Mouse (Mus musculus): ENCODE results near the gene Btbd2.
"Not testable (repeated sequence)": the region's sequence is repeated elsewhere in the genome, so short reads cannot be mapped to it uniquely, and the experiment has no call there.

Btbd2 gene

DNA sequence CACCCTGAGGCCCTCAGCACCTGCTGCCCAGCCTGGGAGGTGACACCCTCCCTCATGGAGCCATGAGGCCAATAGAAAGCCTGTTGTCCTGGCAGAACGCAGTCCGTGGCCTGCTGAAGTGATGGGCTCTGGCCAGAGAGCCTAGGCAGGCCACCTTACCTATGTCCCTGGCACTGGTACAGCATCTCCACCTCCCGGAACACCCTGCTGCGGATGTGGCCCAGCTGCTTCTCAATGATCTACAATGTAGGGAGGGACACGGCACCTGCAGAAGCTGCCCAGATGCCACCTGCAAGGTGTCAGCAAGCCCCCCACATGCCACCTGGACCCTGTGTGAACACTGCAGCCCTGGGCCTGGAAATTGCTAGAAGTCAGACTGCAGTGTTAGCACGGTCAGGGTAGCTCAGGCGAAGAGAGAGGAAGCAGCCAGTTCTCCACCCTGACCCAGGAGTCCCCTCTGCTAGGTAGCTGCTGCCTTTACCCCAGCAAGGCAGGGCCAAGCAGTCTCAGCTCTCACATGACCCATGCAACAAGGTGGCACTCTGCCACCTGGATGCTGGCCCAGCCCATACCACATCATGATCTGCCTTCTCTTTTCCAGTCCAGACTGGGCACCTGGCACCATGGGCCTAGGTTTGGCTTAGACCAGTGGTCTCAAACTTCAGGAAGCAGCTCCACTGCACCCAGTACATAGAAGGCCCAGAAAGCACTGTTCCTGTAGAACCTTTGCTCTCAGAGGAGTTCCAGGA, 13.0 kb upstream of the Btbd2 start:
- peak; percentile 77 for DNase-seq (ENCODE audit: low spot score)

DNA sequence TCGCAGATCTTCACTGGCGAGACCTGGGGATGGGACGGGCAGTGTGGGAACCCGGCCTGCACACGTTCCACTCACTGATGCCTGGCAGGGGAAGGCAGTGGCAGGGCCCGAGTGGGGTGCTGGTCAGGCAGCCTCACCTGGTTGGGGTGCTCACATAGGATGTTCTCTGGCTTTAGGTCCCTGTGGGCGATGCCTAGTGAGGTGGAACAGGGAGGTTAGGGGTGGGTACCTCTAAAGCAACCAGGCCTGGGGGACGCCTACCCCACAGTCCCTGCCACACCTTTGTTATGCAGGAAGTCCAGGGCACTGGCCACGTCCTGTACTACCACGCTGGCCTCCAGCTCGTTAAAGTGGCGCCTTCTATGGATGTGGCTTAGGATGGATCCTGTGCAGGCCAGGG, 12.1 kb upstream of the Btbd2 start:
- no peak for DNase-seq (ENCODE audit: low spot score)

DNA sequence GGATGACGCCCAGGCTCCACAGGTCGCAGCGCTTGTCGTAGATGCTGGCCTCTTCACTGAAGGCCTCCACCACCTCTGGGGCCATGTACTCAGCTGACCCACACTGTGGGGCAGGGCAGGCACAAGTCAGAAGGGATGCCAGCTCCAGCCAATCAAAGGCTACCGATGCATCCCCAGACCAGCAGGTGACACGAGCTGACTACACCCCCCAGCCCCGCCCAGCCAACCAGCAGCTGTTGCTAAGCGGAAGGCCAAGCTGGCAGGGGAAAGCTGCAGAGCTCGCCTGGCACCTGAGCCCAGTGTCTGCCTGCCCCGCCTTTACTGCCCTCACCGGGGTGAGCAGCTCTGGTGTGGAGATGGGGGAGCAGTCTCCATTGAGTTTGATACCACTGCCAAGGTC, 11.7 kb upstream of the Btbd2 start:
- peak; percentile 89 for DNase-seq (ENCODE audit: low spot score)

DNA sequence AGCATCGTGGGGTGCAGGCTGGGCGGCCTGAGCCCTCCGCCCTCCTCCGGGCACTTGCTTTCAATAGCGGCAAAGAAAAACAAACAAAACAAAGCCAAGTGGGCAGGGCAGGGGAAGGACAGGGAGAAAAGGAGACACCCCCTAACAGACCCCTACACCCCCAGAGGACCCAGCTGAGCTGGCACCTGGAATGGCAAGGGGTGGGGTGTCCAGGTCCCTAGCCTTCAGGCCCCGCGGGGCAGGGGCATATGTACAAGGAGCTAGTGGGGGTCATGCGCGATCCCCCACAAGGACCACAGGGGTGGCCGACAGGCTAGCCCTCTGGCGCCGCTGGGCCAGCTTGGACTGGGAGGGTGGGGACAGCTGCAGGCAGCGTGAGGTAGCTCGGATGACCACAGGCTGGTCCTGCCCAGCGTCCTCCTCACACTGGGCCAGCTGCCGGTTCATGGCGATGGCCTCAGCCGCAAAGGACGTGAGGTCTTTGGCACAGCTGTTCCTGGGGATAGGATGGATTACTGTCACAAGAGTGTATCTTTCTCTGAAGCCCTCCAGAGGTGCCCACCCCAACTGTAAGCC, 10.1 kb upstream of the Btbd2 start:
- DNase-seq (ENCODE audit: low spot score): no peak

GRCm38 (mm10) chr10:80665981-80666733, 9.3 kb upstream of the Btbd2 start:
- peak; percentile 46 for DNase-seq (ENCODE audit: low spot score)

DNA sequence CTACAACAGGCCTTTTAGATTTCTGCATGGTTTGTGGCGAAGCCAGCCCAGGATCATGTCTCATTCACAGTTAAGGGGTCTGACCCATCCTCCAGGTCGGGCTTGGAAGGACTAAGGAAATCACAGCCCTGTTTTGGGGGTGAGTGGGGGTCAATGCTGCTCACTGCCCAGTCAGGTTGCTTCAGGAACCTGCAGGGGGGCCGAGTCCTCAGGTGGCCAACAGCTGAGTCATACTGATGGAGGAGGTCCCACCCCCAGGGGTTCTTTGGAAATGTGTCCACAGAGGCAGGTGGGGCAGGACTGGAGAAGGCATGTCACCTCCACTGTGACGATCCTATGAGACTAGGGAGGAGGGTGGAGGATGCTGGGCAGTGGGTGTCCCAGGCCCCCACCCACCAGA, 8.6 kb upstream of the Btbd2 start:
- no peak for DNase-seq (ENCODE audit: low spot score)

DNA sequence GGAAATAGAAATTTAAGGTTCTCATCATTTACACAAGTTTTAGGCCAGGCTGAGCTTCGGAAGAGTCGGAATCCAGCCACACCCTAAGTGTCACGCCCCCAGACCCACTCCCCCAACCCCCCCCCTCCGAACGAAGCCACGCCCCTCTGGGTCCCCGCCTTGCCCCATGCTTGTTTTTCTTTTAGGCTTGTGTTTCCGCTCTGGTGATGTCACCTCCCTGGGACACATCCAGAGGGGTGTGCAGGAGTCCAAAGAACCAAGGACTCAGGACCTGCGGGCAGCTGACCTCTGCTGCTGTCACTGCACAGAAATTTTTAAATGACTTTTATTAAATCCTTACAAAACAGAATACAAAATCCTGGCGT, 8.1 kb upstream of the Btbd2 start:
- DNase-seq (ENCODE audit: low spot score): peak; percentile 71

DNA sequence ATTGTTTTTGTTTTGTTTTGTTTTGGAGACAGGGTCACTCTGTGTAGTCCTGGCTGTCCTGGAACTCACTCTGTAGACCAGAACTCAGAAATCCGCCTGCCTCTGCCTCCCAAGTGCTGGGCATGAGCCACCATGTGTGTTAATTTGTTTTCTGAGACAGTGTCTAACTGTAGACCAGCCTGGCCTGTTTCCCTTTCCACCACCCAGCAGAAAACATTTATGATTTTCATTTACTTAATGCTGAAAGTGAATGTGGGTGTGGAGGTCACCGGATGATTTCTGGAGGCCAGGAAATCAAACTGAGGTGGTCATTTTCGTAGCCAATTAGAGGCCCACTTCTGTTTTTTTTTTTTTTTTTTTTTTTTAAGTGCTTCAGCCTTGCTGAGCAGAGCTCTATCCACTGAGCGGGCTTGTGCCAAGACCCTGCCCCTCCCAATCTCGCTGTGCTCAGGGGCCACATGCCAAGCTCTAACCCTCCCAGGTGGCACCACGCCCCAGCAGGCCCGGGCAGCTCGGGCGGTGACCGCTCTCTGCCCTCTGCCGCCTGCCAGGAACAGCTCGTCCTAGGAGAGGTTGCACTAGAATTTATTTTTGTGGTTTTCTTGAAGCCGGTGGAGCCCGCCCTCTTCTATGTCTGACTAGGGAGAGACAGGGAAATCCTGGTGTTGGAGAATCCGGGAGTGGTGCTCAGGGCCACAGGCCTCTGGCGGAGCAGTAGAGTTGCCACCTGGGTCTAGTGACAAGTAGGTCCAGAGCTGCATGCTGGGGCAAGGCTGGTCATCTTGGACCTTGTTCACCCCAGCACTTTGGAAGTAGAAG, 7.5 kb upstream of the Btbd2 start:
- peak; percentile 87 for DNase-seq (ENCODE audit: low spot score)

DNA sequence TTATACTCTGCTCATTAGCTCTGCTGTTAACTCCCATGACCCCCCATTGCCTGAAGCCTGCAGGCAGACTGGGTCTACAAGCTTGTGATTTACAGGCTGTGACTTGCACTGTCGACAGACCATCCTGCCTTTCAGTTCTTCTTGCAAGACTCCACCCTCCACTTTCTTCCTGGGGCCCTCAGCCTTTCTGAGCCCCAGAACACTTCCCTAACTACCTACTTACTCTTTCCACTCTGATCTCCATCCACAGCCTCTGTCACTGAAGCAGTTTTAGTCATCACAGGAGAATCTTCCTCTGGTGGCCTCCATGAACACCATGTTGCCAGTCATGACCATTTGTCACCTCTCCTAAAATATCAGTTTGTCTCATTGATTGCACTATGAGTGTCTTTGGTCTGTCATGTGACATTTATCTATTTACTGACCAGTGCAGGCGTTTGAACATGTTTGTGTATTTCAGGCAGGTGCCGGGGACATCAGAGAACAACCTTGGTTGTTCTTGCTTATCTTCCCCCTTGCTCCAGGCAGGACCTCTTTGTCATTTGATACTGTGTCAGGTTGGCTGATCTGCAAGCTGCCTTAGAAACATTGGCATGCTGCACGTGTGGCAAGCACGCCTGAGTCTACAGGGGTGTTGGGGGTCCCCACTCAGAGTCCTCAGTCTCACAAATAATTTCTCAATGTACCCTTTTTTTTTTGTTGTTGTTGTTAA, 6.8 kb upstream of the Btbd2 start:
- DNase-seq (ENCODE audit: low spot score): no peak

DNA sequence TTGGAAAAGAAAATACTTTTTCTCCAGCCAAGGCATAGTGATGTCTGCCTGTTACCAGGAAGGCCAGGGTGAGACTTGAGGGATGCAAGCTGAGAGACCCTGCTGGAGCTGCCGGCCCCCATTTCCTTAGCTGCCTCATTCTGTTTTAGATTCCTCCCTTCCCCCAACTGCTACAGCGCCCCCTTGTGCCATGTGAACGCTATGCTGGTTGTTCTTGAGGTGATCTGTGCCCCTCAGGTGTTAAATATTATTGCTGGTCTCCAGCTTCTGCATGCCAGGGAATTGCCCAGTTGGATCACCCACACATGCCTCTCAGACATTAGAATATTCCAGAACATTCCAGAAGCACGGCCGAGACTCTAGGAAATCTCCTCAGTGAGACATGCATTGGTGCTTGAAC, 4.3 kb upstream of the Btbd2 start:
- DNase-seq (ENCODE audit: low spot score): no peak

DNA sequence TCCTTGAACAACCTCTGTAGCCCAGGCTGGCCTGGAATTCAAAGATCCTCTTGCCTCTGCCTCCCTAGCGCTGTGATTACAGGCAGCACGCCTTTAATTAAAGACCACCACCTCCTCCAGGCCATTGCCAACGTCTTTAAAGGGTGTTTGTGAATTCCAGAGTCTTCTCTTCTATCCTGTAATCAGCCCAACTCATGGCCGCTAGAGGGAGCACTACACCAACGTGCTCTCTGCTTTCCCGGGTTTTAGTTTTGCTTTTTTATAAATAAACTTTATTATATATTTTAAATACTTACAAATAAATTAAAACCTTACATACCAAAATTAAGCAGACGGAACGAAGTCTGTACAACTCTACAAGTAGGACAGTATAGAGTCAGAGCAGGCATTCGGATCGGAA, 2.3 kb upstream of the Btbd2 start:
- DNase-seq (ENCODE audit: low spot score): peak; percentile 77

GRCm38 (mm10) chr10:80658841-80659202, 2.0 kb upstream of the Btbd2 start:
- peak; percentile 60 for DNase-seq (ENCODE audit: low spot score)

- DNase-seq (ENCODE audit: low spot score): peak; percentile 69
Observed at GRCm38 (mm10) chr10:80658194-80658840, 1.4 kb upstream of the Btbd2 start.

- DNase-seq (ENCODE audit: low spot score): peak; percentile 97
Observed at GRCm38 (mm10) chr10:80656130-80656862, 575 bp downstream of the Btbd2 start.

GRCm38 (mm10) chr10:80655406-80656129, 1.3 kb downstream of the Btbd2 start:
- no peak for DNase-seq (ENCODE audit: low spot score)

DNA sequence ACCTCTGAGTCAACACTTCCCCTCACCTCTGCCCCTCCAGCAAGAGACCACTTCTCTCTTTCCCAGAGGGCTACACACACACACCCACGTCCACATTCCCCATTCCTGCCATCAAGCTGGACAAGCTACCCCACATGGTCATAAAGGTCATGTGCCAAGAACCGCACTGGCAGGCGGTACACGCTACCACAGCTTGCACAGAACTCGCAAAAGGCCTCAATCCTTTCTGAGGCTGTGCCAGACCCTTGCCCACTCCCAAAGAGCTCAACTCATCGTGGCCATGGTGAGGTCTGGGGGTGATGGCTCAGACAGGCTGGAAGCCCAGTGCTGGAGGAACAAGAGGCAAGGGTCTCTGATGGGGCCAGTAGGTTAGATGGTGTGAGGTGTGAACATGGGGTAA, 2.0 kb downstream of the Btbd2 start:
- no peak for DNase-seq (ENCODE audit: low spot score)

- no peak for DNase-seq (ENCODE audit: low spot score)
Observed at GRCm38 (mm10) chr10:80653156-80653720, 3.6 kb downstream of the Btbd2 start.

DNA sequence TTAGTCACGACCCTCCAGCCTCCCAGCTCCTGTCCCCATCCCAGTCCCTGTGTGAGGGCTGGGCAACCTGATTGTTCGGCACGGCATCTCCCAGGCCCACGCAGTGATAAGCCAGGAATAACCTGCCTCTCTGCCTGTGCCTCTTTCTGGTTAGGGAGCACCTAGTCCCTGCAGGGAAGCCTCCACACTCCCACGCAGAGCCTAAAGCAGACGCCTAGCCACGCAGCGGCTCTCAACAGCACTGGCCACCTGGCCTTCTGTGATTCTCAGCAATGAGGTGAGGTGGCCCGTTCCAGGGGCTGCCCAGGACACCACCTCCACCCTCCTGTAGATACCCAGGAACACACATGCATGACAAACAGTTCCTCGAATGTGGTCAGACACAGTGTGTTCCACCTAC, 6.5 kb downstream of the Btbd2 start:
- DNase-seq (ENCODE audit: low spot score): no peak

DNA sequence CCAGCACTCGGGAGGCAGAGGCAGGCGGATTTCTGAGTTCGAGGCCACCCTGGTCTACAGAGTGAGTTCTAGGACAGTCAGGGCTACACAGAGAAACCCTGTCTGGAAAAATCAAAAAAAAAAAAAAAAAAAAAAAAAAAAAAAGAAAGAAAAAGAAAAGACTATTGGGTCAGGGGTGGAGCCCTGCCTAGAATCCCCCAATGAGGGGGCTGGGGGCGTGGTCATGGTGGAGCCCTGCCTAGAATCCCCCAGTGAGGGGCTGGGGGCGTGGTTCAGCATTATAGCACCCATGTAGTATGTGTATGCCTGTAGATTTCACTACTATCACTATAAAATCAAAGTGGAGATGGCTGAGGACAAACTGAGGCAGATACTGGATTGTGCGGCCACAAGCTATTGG, 7.0 kb downstream of the Btbd2 start:
- not testable (repeated sequence) for DNase-seq (ENCODE audit: low spot score)

DNA sequence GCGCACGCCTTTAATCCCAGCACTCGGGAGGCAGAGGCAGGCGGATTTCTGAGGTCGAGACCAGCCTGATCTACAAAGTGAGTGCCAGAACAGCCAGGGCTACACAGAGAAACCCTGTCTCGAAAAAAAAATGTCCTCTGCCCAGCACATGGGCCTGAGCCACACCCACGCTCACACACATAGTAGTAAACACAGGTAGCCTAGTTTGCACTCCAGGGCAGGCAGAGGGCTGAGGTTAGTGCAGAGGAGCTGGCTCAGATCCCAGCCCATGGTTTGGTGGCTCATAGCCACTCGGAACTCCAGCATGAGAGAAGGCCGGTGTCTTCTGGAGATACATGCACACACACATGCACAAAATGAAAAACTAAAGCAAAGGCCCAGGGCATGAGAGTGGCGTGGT, 9.9 kb downstream of the Btbd2 start:
- no peak for DNase-seq (ENCODE audit: low spot score)

Measured in MN1 (cell line).